Mouse (Mus musculus): ENCODE measurements around the gene Zfyve27. TPM values are rescaled to one million over a fixed set of nuclear protein-coding genes. Genes with fewer than 3 reads are reported as not detected.

Zfyve27 gene
- total RNA-seq, 1 experiment from 2014 or later = 104 TPM

DNA sequence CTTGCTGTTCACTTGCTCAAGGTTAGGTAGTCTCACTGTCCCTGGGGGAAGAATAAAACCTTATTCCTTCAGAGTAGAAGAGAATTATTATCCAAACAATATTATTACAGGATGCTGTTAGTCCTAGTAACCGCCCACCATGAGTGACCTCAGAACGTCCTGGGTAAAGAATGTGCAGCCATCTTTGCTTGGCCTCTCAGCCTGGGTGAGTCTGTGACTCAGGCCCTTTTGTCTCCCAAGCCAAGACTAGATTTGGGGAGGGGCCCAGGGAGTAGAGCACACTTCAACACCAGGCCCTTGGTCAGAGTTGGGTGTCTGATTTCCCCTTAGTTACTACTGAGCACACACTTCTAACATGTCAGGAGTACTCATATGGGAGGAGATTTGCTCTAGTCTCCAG is 50.9 kb downstream of the Zfyve27 start:
- ATAC-seq (ENCODE audit: extremely low read depth, insufficient number of reproducible peaks, low FRiP score, poor library complexity, severe bottlenecking) = no peak

- ATAC-seq (ENCODE audit: extremely low read depth, insufficient number of reproducible peaks, low FRiP score, poor library complexity, severe bottlenecking) = no peak
Observed at GRCm38 (mm10) chr19:42216699-42217373, 53.1 kb downstream of the Zfyve27 start.

GRCm38 (mm10) chr19:42217374-42217763 is 53.6 kb downstream of the Zfyve27 start:
- ATAC-seq (ENCODE audit: extremely low read depth, insufficient number of reproducible peaks, low FRiP score, poor library complexity, severe bottlenecking) = 0 out of 2 replicates have a peak, but pooled peaks have one; percentile 6

DNA sequence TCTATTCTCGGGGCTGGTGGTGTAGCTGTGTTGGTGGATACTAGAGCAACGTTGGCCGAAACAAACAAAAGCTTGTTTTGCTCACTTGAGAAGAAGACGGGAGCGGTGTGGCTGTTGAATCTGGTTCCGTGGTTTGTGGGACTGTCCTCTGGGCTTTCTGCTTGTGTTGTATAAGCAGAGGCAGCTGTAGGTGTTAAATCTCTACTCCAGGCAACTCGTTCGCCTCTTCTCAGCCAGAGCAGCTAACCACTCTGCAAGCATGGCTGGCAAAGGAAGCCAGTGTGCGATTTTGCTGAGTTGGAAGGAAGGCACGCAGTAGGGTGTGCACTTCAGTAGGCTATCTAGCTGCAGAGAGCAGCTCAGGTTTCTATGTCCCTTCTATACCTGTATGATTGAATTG is 62.7 kb downstream of the Zfyve27 start:
- no peak for ATAC-seq (ENCODE audit: extremely low read depth, insufficient number of reproducible peaks, low FRiP score, poor library complexity, severe bottlenecking)

- no peak for ATAC-seq (ENCODE audit: extremely low read depth, insufficient number of reproducible peaks, low FRiP score, poor library complexity, severe bottlenecking)
Observed at GRCm38 (mm10) chr19:42229499-42230287, 65.9 kb downstream of the Zfyve27 start.

- ATAC-seq (ENCODE audit: extremely low read depth, insufficient number of reproducible peaks, low FRiP score, poor library complexity, severe bottlenecking) = no peak
Observed at GRCm38 (mm10) chr19:42230288-42230568, 66.5 kb downstream of the Zfyve27 start.

DNA sequence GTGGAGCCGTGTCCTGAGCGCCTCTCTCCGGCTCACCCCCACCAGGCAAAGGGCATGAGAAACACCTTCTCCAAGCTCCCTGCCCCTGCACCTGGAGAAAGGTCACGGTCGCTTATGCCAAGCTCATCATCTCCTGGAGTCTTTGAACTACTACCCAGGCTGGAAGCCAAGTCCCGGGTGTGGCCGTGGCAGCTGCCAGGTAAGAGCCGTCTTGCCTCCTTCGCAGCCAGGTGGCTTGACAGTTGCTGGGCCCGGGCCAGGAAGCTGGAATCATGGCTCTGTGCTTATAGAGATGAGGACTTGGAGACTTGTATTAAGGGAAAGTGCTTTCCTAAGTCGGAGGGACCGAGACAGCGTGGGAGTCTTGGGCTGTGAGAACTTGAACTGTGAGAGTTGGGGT is 67.2 kb downstream of the Zfyve27 start:
- no peak for ATAC-seq (ENCODE audit: extremely low read depth, insufficient number of reproducible peaks, low FRiP score, poor library complexity, severe bottlenecking)

GRCm38 (mm10) chr19:42237602-42238340 is 74.0 kb downstream of the Zfyve27 start:
- ATAC-seq (ENCODE audit: extremely low read depth, insufficient number of reproducible peaks, low FRiP score, poor library complexity, severe bottlenecking) = no peak

GRCm38 (mm10) chr19:42238341-42238715 is 74.6 kb downstream of the Zfyve27 start:
- no peak for ATAC-seq (ENCODE audit: extremely low read depth, insufficient number of reproducible peaks, low FRiP score, poor library complexity, severe bottlenecking)

- no peak for ATAC-seq (ENCODE audit: extremely low read depth, insufficient number of reproducible peaks, low FRiP score, poor library complexity, severe bottlenecking)
Observed at GRCm38 (mm10) chr19:42240881-42241280, 77.1 kb downstream of the Zfyve27 start.

DNA sequence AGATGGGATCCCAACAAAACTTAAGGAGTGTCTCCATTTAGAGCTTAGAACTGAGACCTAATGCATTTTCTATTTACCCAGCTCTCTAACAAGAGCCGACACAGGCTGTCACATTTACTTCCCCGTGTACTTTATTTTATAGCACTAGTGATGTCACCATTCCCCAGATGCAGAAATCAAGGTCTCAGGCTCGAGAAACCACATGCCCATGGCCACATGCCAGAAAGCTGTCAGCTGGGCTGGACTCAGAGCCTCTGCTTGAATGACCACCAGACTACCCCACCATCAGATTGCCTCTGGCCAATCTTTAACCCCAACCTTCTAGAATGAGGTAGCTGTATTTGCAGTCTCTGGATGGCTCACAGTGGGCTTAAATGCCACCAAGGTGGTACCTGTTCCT is 79.7 kb downstream of the Zfyve27 start:
- ATAC-seq (ENCODE audit: extremely low read depth, insufficient number of reproducible peaks, low FRiP score, poor library complexity, severe bottlenecking) = no peak

Other genes with a start within 250 kb of the Zfyve27 start
- 22.2 and 27.3 TPM in 2 replicates for gene Exosc1, start 230.5 kb upstream of the Zfyve27 start, total RNA-seq (2017)
- 21.6 and 24.9 TPM in 2 replicates for gene Zdhhc16, start 230.5 kb upstream of the Zfyve27 start, total RNA-seq (2017)
- gene Mms19, start 182.8 kb upstream of the Zfyve27 start, total RNA-seq (2017) = 29.8 and 45.2 TPM in 2 replicates
- gene Ubtd1, start 182.2 kb upstream of the Zfyve27 start, total RNA-seq (2017) = 8.6 and 11.9 TPM in 2 replicates
- gene Ankrd2, start 128.0 kb upstream of the Zfyve27 start, total RNA-seq (2017) = not detected in 2 replicates
- gene Hoga1, start 118.3 kb upstream of the Zfyve27 start, total RNA-seq (2017) = not detected in 2 replicates
- not detected in 2 replicates for gene 4933411K16Rik, start 111.7 kb upstream of the Zfyve27 start, total RNA-seq (2017)
- not detected in 2 replicates for gene Morn4, start 77.6 kb upstream of the Zfyve27 start, total RNA-seq (2017)
- 13.3 and 13.4 TPM in 2 replicates for gene Pi4k2a, start 73.5 kb upstream of the Zfyve27 start, total RNA-seq (2017)
- gene Avpi1, start 34.9 kb upstream of the Zfyve27 start, total RNA-seq (2017) = 0.35 and 3.2 TPM in 2 replicates
- gene Marveld1, start 16.6 kb upstream of the Zfyve27 start, total RNA-seq (2017) = 1.3 and 2.0 TPM in 2 replicates
- not detected in 2 replicates for gene Sfrp5, start 38.3 kb downstream of the Zfyve27 start, total RNA-seq (2017)
- gene Golga7b, start 83.6 kb downstream of the Zfyve27 start, total RNA-seq (2017) = not detected in 2 replicates